Mouse (Mus musculus): ENCODE measurements around the gene Mllt3.

The Mllt3 gene

DNA sequence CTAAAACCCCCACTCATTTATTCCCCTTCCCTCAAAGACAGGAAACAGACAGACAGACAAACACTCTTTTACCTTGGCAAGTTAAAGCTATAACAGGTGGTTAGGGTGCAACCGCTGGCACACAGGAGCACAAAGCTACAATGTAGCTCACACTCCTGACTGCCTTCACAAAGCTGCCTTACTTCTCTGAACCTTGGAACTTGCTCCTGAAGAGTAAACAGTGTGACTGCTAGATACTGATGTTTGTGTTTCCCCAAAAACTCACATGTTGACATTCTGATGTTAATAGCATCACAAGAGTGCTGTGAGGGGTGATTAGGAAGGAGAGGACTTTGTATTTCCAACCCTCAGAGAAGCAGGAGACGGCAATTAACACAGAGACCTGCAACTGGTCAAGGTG lies 151.6 kb downstream of the Mllt3 start:
- no peak for DNase-seq (ENCODE audit: low spot score)

GRCm38 (mm10) chr4:87880297-87880696 lies 152.9 kb downstream of the Mllt3 start:
- no peak for DNase-seq (ENCODE audit: low spot score)

- DNase-seq (ENCODE audit: low spot score): no peak
Observed at GRCm38 (mm10) chr4:87878701-87879100, 154.5 kb downstream of the Mllt3 start.

GRCm38 (mm10) chr4:87870563-87870962 lies 162.6 kb downstream of the Mllt3 start:
- DNase-seq (ENCODE audit: low spot score): peak; percentile 10

DNA sequence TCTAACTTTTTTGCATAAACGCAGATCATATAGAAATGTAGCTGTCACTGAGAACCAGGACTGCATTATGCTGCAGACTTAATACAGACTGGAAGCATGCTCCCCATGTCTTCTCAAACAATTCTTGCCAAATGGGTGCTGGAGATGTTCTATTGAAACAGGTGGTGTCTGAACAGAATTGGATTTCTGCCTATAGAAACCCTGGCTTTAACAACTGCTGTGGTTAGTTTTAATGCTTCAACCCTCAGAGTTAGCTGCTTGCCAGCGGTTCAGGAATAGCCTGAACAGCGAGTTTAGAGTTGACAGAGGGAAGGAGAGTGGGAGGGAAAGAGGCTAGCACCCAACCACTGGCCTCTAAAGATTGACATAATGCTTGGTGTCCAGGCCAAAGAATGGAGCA lies 166.6 kb downstream of the Mllt3 start:
- DNase-seq (ENCODE audit: low spot score): no peak

- no peak for DNase-seq (ENCODE audit: low spot score)
Observed at GRCm38 (mm10) chr4:87865848-87866247, 167.3 kb downstream of the Mllt3 start.

- DNase-seq (ENCODE audit: low spot score): no peak
Observed at GRCm38 (mm10) chr4:87865041-87865440, 168.1 kb downstream of the Mllt3 start.

DNA sequence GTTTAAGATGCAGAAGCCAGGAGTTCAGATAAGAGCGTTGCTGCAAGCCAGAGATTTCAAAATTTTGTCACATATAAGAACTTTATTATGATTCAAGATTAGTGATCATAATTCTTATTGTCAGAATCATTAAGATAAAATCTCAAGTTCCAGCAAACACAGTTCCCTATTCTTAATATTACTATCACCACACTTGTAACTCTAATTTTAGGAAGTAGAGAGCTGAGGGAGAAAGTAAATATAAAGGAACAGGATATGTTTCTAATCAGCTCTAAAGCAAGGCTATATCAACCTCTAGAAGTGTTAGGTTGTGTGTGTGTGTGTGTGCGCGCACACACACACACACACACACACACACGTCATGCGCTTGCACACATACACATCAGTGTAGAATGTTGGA lies 170.0 kb downstream of the Mllt3 start:
- DNase-seq (ENCODE audit: low spot score): no peak

DNA sequence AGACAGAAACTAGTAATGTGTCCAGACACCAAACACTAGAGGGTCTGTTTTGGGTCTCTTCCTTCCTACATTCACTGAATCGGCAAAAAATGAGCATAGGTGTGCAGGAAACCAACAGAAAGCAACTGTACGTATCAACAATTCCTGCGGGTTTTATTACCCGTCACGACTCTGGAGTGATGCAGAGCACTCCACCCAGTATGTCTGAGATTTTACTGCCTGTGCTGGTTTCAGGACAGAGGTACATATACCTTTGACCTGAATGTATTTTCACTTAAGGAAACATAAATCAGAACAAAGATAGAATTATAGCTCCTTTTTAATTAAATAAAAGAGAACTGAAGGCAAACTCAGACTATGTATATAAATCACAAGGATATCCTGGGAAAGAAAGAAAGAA lies 172.4 kb downstream of the Mllt3 start:
- no peak for DNase-seq (ENCODE audit: low spot score)

DNA sequence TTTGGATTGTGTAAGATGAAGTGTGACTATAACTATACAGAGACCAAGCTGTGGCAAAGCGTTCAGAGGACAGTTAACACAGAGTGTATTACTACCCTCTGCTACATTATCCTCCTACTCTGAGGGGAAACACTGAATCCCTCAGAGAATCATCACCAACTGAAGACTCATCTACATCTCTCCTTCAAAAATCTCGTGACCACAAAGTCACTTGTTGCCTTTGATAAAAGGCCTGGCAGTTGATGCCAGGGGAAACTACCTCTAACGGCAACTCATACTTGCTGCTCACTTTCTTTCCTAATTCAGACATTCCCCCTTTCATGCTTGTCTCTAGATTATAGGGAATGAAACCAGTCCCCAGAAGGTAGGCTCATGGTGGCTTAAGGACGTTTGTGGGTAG lies 174.0 kb downstream of the Mllt3 start:
- DNase-seq (ENCODE audit: low spot score): no peak

- DNase-seq (ENCODE audit: low spot score): no peak
Observed at GRCm38 (mm10) chr4:87857982-87858381, 175.2 kb downstream of the Mllt3 start.

DNA sequence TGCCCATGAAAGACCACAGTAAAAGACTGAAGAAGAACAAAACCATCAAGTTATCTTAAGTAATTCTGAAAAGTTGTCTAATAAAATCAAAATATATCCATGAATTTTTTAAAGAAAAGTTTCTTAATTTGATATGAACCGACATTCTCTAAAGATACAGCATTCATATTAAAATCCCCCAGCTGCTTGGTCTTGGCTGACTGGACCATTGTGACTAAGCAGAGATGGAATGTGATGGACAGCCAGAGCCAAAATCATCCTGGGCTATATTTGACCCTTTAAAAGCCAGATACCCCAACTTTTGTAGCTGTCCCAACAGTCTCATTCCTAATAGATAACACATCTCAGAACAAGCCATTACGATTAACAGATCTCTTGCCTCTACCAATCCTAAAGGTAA lies 180.7 kb downstream of the Mllt3 start:
- no peak for DNase-seq (ENCODE audit: low spot score)

DNA sequence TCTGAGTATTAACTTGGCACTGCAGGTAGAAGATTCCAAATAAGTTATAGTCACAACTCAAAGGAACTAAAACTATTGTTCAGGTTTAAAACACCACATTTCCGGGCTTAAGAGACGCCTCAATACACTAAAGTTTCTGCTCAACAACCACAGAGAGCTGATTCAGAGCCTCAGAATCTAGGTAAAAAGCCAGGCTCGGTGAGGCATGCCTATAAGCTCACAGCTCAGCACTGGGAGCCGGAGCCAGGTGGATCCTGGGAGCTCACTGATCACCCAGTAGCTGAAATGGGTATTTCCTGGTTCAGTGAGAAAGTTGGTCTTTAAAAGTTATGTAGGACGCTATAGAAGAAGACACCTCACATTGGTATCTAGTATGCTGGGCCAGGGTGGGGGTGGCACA lies 183.1 kb downstream of the Mllt3 start:
- peak; percentile 36 for DNase-seq (ENCODE audit: low spot score)

DNA sequence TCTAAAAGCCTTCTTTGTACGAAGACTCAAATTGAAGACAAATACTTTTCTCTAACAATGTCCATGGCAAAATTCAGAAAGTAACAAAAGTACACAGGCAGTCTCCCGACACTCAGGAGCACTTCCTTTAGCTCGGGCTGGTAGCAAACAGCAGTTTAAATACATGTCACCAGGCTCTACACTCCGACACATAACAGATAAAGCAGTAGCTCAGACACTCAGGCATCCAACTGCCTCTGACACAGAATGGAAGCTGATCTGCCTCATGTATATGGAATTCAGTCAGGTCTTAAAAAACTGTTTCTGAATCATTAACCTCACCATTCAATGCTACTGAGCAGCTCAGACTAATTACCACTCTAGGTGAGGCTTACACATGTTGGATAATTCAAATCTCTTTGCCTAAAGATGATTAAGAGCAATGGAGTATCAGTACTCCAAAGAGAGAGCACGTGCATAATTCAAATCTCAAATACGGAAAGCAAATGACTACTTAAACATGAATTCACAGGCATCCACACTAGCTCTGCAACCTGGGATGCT lies 188.4 kb downstream of the Mllt3 start:
- DNase-seq (ENCODE audit: low spot score): no peak

DNA sequence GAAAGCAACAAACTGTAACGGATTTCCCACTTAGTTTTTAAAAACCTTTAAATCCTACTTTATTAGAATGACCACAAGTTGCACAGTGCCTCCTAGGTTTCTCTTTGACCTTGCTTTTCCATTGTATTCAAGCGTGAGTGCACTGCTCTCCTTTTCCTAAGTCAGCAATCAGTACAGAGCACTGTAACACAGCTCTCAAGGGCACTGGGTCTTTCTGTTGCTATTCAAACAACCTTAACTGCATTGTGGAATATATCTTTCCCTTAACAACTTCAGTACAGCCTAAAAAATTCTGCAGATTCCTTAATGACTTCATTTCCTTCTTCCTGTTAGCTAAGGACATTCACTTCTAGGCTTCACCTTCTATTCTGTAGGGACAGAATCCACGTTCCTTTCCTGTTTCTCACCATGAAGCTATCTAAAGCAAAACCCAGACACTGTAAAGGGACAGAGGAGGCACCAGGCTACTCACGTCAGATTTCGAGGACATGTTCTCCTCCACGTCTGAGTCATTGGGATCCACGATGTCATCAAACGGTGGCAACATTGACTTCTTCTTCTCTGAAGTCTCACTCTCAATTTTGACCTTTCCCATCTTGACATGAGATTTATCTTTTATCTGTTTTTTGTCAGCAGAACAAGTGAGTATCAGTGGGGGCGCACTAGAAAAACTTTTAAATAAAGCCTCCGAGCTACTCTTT lies 192.8 kb downstream of the Mllt3 start:
- no peak for DNase-seq (ENCODE audit: low spot score)

DNA sequence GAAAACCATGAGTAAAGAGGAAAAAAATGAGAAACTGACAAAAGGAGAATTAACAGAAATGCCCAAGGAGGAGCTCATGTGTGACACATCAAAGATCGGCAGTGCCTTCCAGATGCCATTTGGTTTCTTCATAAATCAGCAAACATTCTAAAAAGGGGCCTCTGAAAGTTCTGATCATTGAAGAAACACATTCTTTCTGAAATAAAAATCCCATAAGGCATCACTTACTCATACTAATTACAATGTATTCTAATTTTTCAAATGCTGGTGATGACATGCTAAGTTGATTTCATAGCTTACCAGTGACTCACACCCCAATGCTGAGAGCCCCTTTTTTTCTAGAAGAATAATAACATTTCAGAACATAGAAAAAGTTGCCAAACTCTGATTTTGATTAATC lies 194.4 kb downstream of the Mllt3 start:
- no peak for DNase-seq (ENCODE audit: low spot score)

- no peak for DNase-seq (ENCODE audit: low spot score)
Observed at GRCm38 (mm10) chr4:87837471-87838361, 195.4 kb downstream of the Mllt3 start.

GRCm38 (mm10) chr4:87836257-87836656 lies 196.9 kb downstream of the Mllt3 start:
- no peak for DNase-seq (ENCODE audit: low spot score)

- DNase-seq (ENCODE audit: low spot score): no peak
Observed at GRCm38 (mm10) chr4:87835191-87835590, 198.0 kb downstream of the Mllt3 start.

DNA sequence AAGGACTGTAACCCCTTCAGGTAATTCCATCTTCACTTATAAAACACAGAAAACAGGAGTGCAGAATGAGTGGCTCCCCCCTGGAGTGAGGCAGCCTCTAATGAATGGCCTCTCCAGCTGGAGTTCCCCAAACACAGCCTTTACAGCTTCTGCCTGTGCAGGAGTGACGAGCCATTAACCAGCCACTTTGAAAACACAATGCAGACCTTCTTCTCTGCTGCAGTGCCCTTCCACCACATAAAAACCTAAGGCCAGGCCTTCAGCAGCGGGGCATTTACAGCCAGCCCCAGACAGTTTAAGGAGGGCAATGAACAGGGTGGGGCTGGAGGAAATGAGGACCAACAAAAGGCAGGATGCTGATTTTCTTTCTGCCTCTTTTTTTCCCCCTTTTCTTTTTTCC lies 198.9 kb downstream of the Mllt3 start:
- no peak for DNase-seq (ENCODE audit: low spot score)

- DNase-seq (ENCODE audit: low spot score): no peak
Observed at GRCm38 (mm10) chr4:87830794-87831306, 202.3 kb downstream of the Mllt3 start.

- DNase-seq (ENCODE audit: low spot score): no peak
Observed at GRCm38 (mm10) chr4:87829426-87830063, 203.6 kb downstream of the Mllt3 start.
